Mouse (Mus musculus) activated CD4-positive, CD25-positive, alpha-beta regulatory T cell, adult 4 months (primary cell): ENCODE results near the gene Nans. TPM values are rescaled to one million over a fixed set of nuclear protein-coding genes. Genes with fewer than 3 reads are reported as not detected.

Experiments used
- ATAC-seq: one replicate; pipeline ENCODE4 v1.8.0; 2017
- polyA plus RNA-seq, 2 experiments: library from polyadenylated mRNA; unstranded; fragments of 100-300 nt; shearing (Covaris generic); gene quantifications; one replicate each; pipeline ENCODE4 v1.2.1; 2017

Gene Nans
- 10 to 100 TPM; 68.7 to 68.8 TPM for polyA plus RNA-seq

DNA sequence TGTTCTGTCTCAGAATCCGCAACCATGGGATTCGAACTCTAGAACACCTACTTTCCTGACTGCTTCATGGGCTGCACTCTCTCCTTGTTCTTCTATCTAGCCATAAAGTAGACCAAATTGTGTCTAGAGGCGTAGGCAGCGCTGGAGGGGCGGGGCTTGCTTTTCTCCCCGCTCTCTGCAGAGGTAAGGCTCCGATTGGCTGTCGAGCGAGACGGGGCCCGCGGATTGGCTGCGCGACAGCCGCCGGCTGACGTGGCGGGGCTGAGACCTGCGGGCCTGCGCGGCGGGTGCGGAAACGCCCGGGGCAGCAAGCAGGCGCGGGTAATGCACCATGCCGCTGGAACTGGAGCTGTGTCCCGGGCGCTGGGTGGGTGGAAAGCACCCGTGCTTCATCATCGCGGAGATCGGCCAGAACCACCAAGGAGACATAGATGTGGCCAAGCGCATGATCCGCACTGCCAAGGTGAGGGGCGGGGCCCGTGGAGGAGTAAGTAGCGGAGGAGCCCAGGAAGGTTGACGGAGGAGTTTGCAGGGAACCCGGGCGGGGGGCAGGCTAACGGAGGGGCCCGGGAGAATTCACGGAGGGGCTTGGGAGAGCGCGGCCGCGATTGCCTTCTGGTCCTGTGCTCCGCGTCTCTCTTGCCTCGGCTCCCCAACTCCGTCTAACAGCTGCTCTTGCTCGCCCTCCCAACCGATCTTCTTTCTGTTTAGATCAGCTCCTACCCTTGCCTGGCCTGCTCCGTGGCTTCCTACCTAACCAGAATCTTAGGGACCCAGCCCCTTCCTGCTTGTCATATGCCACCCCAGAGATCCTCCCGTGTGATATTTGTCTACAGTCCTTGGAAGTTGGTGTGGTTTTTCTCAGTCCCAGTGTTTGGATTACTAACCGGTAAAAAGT is at the start of gene Nans:
TSS of gene Nans (plus strand) at position 221 of the 898 bp plus-strand sequence.
- ATAC-seq, result peak; percentile 90

DNA sequence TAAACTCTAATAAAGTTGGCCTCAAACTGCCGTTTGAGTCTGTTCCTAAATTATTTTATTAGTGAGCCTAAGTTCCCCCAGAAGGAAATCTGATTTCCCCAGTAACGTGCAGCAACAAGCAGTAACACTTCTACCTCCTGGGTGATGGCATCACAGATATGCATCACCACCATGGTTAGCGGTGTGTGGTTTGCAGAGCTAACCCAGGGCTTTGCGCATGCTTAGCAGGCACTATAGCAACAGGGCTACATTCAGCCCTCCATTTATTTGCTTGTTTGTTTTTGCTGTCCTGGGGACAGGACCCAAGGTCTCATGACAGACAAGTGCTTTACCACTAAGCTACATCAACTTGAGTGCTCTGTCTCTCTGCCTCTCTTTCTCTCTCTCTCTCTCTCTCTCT is 46.5 kb upstream of the Nans start:
- peak; percentile 91 for ATAC-seq

DNA sequence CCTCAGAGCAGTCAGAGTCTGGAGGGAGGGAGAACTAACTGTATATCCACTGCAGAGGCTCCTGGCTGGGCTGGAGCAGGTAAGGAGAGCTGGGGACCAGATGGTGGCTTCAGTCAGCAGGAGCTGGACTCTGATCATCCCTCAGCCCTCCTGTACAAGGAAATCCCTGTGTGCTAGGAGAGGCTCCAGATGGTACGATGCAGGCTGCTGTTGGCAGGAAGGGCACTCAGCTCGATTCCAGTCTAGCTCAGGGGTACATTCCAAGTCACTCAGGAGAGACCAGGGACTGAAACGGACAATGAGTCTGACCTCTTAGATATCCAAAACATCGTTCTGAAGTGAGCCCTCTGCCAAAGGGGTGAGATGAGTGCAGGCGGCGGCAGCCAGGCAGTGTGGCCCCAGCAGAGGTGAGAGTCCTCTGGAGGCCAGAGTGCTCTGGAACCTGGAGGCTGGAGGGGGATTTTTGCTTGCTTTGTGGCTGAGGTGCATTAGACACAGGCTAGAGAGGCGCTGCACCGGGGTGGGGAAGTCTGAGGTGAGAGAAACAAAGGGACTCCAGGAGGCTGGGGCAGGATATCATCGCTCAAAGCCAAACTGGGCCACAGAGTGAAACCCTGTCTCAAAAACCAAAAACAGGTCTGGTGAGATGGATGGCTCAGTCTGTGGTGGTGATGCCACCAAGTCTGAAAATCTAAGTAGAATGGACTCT is 43.7 kb upstream of the Nans start:
- no peak for ATAC-seq

DNA sequence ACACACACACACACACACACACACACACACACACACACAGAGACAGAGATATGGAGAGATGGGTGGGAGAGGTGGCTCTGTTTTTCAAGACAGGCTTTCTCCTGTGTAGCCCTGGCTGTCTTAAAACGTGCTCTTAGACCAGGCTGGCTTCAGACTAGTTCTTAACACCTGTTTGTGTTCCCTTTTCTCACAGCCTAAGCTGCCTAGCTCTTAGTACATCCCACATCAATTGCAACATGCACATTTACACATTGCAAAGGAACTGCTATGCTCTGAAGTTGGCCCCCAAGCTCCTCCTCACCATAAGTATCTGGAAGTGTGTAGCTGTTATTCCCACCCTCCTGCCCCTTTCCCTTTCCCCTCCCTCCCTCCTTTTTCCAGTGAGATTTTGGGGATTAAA is 41.6 kb upstream of the Nans start:
- no peak for ATAC-seq

DNA sequence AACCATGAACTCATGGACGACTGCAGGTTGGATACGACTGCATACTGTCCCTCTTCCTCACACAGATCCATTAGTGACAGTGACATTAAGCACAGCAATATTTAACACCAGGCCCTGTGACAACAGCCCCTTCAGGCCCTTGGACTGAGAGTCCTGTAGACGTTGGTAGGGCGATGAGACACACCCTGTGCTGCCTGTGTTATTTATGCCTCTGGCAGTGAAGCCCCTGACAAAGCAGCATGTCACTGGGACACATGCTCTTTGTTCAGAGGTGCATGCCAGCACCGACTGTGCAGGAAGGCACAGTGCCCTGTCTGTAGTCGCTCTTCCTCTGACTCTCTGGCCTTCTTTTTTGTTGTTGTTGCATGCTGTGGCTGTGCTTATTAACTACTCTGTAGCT is 40.2 kb upstream of the Nans start:
- no peak for ATAC-seq

DNA sequence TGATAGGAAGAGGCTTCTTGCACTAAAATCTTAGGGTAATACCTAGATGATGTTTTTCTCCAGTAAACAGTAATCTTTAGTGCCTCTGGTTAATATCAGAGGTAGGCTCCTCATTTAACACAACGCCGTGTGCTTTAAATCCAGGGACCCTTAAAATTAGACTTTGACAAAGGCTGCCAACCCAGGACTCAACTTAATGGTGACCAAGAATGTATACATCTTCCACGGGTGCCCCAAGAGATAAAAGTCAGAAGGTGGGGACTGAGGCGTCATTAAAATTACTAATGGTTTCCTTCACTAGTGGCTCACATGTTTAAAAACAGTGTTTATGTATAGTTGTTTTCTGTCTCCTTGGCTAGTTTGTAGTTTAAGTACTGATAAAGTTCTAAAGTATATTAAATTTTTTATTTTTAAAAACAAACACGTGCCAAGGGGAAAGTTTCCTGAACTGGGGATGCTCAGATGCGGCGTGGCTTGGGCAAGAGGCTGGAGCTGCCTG is 39.0 kb upstream of the Nans start:
- ATAC-seq, result no peak

DNA sequence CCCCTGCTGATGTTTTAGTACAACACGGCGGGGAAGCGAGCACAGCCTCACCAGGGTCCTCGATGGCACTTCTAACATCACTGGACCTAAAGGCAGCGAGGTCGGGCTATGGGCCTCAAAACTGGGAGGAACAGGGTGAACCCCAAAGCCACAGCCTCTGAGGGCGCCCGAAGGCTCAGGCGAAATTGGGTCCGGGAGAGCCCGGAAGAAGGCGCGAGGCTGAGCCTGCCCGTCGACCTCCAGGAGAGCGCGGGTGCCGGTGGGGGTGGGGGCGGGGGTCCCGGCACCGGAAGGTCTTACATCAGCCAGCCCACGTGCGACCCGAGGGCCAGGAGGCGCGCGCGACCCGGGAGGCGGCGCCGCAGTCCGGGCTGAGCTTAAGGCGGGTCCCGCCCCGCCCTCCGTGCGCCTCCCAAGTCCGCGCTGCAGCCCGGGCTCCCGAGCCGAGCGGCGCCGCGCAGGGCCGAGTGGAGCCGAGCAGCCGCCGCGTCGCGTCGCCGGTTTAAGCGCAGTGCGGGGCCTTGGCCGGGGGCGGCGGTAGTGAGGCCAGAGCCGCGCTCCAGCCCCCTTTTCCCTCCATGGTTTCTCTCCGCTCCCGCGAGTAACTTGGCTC is 38.4 kb upstream of the Nans start, which contains the start of gene Anp32b:
TSS of gene Anp32b (plus strand) at position 384 of the 613 bp plus-strand sequence.
- ATAC-seq, result peak; percentile 78

DNA sequence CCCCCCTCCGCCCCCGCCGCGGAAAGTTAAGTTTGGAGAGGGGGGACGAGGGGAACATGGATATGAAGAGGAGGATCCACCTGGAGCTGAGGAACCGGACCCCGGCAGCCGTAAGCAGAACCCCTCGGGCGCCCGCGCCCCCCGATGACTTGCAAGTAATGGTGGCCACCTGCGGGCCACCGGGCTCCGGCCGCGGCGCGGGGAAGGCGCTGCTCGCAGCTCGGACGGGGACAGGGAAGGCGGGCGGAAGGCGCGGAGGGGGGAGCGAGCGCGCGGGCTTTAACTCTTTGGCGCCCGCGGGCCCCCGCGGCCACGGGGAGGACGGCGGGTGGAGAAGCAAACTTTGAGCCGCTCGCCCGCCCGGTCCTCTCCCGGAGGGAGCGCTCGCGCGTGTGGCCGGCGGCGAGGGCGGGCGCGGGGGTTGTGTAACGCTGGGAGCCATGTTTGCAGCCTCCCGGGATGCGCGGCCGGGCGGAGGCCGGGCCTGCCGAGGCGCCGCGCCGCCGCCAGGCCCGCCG is 37.7 kb upstream of the Nans start:
- ATAC-seq, result peak; percentile 15

DNA sequence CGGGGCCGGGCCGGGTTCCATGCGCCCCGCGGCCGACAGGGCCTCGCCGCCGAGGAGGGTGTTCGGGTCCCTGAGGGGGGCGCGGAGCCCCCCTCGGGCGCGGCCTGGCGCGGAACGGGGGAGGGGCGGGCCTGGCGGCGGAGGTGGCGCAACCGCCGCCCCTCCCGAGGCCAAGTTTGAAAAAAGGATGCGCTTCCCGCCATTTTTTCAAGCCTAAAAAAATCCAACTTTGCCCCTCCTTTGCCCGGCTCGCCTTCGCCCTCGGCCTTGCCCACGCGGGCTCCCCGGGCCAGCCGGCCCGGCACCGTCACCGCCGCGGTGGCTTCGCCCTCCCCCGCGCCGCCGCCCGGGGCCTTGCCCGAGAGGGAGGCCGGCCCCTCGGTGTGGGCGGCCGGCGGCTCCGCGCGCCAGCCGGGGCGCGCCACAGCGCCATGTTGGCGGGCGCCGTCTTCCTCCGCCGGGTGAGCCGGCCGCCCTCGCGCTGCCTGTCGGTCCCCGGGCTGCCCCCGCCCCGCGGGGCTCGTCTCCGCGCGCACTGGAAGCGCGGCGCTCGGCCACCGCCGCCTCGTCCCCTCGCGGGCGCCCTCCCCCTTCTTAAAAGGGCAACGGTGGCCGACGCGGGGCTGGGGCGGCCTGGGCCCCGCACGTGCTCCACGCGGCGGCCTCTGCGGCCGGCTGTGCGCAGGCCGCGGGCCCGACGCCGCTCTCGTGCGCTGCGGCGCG is 37.1 kb upstream of the Nans start:
- ATAC-seq, result peak; percentile 8

DNA sequence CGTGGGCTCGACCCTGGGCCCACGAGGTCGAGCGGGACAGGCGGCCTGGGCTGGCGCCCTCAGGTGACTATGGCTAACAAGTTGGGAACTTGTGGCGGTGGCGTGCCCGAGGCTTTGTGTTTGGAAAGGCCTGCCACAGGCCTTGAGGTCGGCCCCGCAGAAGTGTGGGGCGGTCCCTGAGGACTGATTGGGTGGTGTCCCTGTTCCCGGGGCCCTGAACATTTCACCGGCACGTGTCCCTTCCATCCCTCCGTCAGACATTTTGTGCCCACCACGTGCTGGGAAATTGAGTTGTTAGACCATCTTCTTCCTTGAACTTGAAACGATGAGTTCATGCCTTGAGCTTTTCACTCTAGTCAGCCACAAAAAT is 36.6 kb upstream of the Nans start:
- peak; percentile 6 for ATAC-seq

DNA sequence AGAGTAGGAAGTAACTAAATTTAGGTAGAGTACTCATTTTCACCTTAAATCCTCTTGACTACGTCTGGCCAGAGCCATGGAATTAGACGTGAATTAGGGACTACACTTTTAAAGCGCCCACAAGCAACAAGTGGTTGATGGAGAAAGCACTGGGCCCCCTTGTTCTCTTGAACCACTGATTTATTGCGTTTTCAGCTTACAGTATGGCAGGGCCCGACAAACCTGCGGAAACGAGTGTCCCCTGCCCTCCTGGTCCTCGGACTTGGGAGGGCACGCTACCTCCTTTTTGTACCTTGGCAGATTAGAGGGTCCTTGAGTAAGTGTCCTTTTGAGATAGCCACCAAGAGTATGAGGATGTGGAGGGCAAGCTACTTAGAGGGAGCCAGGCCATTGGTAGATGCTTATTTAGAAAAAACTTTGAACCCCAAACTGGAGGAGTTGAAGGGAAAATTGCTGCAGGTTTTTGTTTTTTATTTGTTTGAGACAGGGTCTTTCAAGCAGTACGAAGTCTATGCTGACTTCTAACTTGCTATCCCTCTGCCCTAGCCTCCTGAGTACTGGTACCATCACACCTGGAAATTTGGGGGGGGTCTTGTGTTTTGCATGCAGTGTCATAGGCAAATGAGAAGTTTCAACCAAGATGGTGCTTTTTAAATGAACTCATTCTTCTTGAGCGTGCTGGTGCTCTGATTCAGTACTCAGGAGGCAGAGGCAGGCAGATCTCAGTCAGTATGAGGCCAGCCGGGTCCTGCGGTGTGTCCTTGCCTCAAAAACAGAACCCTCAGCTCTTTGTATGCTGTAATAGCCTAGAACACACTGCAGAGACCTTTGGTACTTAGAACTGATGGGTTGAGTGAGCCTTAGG is 36.0 kb upstream of the Nans start:
- ATAC-seq, result no peak

DNA sequence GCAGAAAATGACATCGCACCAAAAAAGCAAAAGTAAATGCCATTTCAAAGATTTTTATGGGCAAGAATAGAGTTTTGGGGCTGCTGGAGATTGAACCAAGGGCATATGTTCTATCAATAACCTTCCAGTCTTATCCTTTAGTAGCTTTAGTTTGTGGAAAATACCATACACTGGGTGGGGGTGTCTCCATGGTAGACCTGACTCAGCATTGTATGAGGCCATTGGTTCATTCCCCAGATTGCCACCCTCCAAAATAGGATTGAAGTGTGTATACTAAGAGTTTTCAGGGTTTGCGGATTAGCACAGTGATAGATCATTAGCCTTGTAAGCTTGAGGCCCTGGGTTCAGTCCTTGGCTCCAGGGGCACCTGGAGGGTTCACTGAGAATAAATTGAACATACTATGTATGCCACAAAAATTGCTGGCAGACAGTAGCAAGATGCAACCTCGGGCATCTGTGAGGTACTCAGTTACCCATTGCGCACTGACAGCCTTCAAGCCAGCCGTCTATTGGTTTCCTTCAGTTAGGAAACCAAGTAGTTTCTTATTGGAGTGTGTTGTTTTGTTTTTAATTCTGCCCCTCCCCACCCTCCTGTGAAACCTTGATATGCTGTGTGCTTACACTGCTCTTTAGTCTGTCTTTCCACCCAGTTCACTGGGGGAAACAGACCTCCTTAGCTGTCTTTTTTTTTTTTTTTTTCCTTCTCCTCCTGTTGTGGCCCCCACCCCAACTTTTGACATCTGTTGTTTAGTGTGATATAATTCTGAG is 34.8 kb upstream of the Nans start:
- ATAC-seq, result peak; percentile 16

DNA sequence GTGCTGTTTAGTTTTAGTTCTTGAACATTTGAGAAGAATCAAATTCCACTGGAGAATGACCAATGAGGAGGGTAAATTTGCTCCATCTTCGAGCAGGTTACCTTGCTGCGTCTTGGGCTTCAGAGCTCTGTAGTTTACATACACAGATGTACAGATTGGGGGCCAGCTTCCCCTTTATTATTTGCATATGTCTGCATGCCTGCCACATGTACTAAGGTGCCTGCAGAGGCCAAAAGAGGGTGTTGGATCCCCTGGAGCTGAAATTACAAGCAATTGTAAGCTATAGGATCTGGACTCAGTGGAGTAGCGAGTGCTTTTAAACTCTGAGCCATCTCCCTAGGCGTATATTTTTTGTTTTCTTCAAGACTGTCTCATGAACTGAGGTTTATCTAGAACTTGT is 32.3 kb upstream of the Nans start:
- ATAC-seq, result no peak

DNA sequence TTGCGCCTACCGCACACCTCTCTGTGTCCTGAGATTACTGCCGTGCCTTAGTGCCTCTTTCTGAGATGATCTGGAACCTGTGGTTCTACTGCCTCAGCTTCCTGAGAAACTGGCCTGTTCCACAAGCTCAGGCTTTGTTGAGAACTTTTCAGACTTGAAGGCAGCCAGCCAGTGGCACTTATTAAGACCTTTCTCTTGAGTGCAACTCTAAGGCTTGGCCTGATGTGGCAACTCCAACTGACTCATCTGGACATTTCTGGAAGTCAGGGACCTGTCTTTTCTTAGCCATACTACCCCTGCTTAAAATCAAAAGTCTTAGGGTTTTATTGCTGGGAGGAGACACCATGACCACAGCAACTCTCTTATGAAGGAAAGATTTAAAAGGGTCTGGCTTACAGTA is 31.9 kb upstream of the Nans start:
- no peak for ATAC-seq

DNA sequence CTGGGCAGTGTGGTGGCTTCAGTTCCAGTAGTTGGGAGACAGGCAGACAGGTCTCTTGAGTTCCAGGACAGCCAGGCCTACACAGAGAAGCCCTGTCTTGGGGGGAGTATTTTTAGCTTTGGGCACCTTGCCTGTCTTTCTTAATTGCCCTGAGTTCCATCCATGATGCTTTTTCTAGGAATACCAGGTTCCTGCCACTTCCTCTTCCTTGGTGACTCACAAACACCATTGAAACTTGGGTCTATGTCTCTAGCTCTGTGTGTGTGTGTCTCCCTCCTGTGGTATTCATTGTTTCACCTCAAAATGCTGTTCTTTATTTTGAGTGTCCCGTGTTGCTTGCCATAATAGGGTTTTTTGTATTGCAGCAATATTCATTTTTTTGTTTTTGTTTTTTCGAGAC is 30.6 kb upstream of the Nans start:
- no peak for ATAC-seq

DNA sequence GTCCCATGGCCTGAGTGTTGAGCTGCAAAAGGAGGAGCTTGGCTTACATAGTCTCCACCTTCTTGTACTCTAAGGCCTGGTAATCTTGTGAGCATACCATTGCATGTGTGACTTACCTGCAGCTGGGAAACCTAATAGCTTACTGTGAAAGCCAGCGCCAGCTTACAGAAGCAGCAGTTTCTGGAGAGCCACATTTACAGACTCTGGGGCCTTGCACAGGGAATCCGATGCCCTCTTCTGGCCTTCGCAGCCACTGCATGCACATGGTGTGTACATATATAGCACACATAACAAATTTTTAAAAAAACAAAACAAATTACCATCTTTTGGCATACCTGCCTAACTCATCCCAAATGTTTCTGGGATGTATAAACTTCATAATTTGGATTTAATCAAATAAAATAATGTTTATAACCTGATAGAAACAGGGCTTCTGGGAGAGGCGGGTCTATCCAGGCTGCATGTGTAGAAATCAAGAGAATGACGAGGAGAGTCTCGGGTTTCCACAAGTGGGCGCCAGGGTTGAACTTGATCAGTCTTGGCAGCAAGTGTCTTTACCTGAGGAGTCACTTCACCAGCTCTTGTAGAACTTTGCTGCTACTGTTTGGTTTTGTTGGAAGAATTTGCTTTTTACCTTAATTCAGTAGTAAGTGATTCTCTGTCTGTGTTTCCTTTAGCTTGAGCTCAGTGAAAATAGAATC is 25.8 kb upstream of the Nans start:
- ATAC-seq, result no peak

DNA sequence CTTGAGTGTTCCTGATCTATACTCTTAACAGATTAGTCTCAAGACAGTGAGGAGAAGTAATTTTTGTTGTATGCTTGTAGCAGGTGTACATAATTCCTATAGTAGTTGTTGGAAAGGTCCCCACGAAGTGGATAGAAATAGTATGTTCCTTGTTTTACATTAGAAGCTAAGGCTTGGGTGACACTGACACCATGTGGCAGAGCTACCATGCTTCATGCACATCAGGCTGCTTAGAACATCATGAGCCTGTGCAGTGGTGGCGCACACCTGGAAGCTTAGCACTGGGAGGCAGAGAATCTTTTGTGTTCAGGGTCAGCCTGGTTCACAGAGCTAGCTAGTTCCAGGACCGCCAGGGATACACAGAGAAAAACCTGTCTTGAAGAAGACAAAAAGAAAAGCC is 23.3 kb upstream of the Nans start:
- no peak for ATAC-seq

DNA sequence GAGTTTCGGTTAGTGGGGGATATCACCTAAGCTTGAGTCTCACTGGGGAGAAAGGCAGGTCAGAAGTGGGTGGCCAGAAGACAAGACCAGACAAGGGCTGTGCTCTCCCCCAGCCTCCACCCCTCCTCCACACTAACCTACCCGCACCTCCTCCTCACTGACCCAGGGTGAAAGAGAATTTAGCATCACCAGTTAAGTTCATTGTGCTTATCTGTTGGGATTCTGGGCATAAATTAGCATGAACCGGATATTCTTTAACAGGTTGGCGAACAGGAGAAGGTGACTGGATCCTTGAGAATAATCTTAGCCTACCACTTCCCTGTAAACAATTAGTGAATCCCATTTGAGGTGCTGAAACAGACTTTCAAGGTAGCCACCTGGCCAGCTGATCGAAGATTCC is 13.9 kb upstream of the Nans start:
- ATAC-seq, result no peak

DNA sequence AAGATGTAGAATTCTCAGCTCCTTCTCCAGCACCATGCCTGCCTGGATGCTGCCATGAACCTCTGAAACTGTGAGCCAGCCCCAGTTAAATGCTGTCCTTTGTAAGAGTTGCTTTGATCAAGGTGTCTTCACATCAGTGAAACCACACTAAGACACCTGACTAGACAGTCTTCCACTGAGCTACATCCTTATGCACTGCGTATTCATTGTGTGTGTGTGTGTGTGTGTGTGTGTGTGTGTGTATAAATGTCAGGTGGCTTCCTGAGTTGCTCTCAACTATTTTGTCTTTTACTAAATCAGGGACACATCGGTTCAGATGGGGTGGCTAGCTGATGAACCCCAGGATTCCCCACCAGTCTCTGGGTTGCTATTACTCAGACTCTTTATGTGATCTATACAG is 10.0 kb upstream of the Nans start:
- ATAC-seq, result peak; percentile 79
